Mouse (Mus musculus) macrophage (primary cell): ENCODE results near the gene Map3k5. TPM values are rescaled to one million over a fixed set of nuclear protein-coding genes. Genes with fewer than 3 reads are reported as not detected.

Source experiments
- H3K27ac ChIP-seq: fragments of 350-480 bp; formaldehyde crosslinking; 2 replicates; pipeline ENCODE4 v1.9.0; 2021
- H3K36me3 ChIP-seq: fragments of 350-480 bp; formaldehyde crosslinking; 2 replicates; pipeline ENCODE4 v1.9.0; 2021; ENCODE audit errors: inconsistent target
- H3K4me3 ChIP-seq: fragments of 350-480 bp; formaldehyde crosslinking; 2 replicates; pipeline ENCODE4 v1.9.0; 2021; ENCODE audit errors: inconsistent target
- H3K79me2 ChIP-seq: fragments of 350-480 bp; formaldehyde crosslinking; 2 replicates; pipeline ENCODE4 v1.9.0; 2021; ENCODE audit errors: inconsistent target
- WGBS: methylation state at CpG from one replicate; pipeline ENCODE4 v1.1.7; 2026; ENCODE audit warnings: inconsistent platforms; ENCODE audit not compliant: missing documents; 5-methylcytosine and 5-hydroxymethylcytosine counted together
- polyA plus RNA-seq: library from polyadenylated mRNA; stranded (reverse); fragments of 250-400 nt; gene quantifications from 3 replicates; pipeline ENCODE4 v1.2.4, GENCODE M21; 2018; ENCODE audit warnings: inconsistent platforms

Gene Map3k5
- polyA plus RNA-seq, 1 experiment from 2014 or later = 3.9 TPM

DNA sequence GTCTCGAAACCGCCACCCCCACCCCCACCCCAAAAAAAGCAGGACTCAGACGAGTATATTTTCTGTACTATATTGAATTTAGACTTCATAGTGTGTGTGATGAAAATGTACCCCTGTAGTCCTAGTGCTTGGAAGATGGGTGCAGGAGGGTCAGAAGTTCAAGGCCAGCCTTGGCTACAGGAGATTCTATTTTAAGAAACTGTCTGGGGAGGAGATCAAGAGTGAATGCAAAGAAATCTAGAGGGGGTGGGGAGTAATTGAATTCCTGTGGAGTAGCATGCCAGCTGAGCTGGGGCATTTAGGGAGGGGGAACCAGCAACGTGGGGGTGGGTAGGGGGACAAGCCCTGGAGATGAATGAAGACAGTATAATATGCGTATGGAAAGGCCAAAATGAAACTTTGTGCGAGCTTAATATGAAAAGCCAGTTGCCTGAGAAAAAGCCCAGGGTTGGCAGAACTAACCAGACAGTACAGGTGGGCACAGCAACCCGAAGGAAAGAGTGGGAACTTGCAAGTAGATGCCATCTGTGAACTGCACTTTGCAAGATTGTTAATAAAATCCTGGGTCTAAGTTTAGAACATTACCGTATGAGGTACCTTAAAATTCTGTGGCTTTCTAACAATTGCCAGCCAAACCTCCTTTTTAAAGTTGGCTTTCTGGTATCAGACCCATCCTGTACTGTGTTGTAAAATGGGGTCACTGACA, 222.9 kb downstream of the Map3k5 start:
- Histone ChIP-seq H3K4me3 (no peak overlapping the region), H3K27ac (no peak overlapping the region), H3K79me2 (no peaks in the 10 kb centered on the region), H3K36me3 (no peaks in the 10 kb centered on the region)
- 78% methylated on average over 6 of the region's 8 CpGs for WGBS

GRCm38 (mm10) chr10:20158756-20159155, 224.5 kb downstream of the Map3k5 start:
- H3K79me2 ChIP-seq = no peaks in the 10 kb centered on the region
- H3K4me3 ChIP-seq = no peak overlapping the region
- whole genome bisulfite sequencing = 55% methylated on average over 3 of the region's 4 CpGs
- no peaks in the 10 kb centered on the region for H3K36me3 ChIP-seq
- no peak overlapping the region for H3K27ac ChIP-seq

DNA sequence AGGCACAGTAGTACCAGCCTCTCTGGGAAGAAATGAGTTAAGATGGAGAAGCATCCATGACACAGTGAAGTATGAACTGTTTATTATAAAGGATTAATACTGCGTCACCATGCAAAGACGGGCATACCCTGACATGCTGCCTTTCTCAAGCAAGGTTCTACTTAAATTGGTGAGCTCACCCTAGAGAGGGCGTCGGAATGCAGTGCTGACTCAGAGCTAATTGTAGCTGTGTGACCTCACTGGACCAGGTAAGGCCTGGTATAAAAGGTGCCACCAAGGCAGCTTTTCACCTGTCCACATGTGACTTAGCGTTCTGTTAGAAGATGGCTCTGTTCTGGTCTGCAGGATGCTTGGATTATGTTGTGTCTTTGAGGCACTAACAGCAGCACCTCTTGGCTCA, 225.0 kb downstream of the Map3k5 start:
- Histone ChIP-seq H3K4me3 (no peak overlapping the region), H3K36me3 (no peaks in the 10 kb centered on the region), H3K79me2 (no peaks in the 10 kb centered on the region), H3K27ac (no peak overlapping the region)
- WGBS = 92% methylated on average over 5 of the region's 5 CpGs

DNA sequence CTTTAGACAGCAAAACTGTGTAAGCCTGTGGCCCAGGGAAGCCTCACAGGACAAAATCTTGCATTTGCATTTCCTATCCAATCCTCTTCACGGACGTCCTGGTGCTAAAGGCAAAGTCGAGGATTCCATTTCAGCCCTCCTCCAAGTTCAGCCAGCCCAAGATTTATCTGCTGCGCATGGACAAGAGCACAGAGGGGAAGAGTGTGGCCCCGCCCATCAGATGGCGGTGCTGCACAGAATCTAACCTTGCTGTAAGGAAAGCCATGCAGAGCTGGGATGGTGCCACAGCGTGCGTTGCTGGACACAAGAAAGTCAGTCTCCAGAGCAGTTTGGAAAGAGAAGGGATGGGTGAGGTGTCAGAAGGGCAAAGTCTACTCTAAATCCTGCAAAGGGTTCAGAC, 226.6 kb downstream of the Map3k5 start:
- WGBS = 79% methylated on average over 8 of the region's 8 CpGs
- H3K4me3 ChIP-seq = no peak overlapping the region
- no peak overlapping the region for H3K27ac ChIP-seq
- H3K36me3 ChIP-seq = no peaks in the 10 kb centered on the region
- no peaks in the 10 kb centered on the region for H3K79me2 ChIP-seq

DNA sequence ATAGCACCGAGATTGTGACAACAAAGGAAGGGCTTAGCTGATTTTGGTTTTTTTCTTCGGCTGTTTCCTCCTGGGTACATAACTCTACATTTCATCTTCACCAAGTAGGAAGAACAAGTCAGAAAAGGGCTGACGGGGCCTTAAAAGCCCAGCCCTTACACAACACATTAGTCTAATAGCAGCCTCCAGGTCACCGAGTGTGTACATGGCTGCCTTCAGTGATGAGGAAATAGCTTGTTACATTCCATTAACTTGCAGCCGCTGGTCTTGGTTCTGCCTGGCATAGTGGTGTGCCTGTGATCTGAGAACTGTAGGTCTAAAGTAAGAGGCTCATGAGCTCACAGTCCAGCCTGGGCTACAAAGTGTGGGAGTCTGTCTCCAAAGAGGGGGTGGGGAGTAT, 230.5 kb downstream of the Map3k5 start:
- no peak overlapping the region for H3K27ac ChIP-seq
- no peaks in the 10 kb centered on the region for H3K36me3 ChIP-seq
- no peak overlapping the region for H3K4me3 ChIP-seq
- no peaks in the 10 kb centered on the region for H3K79me2 ChIP-seq
- WGBS = 82% methylated on average over 5 of the region's 5 CpGs

GRCm38 (mm10) chr10:20166797-20167196, 232.5 kb downstream of the Map3k5 start:
- Histone ChIP-seq H3K27ac (no peak overlapping the region), H3K4me3 (no peak overlapping the region), H3K79me2 (no peaks in the 10 kb centered on the region), H3K36me3 (no peaks in the 10 kb centered on the region)
- 18% methylated on average over 11 of the region's 11 CpGs for WGBS

GRCm38 (mm10) chr10:20167467-20167866, 233.2 kb downstream of the Map3k5 start:
- 71% methylated on average over 4 of the region's 4 CpGs for WGBS
- Histone ChIP-seq H3K4me3 (no peak overlapping the region), H3K27ac (no peak overlapping the region), H3K36me3 (no peaks in the 10 kb centered on the region), H3K79me2 (no peaks in the 10 kb centered on the region)

DNA sequence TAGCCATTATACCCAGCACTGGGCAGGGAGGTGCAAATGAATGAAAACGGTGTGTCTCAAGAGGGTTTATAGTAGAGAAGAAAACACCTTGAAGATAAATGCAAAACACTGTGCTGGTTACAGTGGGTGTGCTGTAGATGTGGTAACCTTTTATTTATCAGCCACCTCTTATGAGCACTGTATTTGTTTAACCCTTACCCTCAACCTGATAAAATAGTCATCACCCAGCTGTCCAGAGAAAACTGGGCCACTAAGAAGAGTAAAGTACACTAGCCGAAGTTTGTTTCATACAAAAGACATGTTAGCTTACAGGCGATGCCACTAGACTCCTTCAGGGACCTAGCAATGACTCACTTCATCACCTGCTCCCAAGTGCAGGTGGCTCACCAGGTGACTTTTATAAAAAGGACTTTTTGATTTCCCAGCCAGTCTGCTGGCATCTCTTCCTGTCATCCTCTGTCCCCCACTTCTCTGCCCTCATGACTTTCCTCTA, 235.0 kb downstream of the Map3k5 start:
- 93% methylated on average over 3 of the region's 3 CpGs for WGBS
- Histone ChIP-seq H3K79me2 (no peaks in the 10 kb centered on the region), H3K27ac (no peak overlapping the region), H3K36me3 (no peaks in the 10 kb centered on the region), H3K4me3 (no peak overlapping the region)

DNA sequence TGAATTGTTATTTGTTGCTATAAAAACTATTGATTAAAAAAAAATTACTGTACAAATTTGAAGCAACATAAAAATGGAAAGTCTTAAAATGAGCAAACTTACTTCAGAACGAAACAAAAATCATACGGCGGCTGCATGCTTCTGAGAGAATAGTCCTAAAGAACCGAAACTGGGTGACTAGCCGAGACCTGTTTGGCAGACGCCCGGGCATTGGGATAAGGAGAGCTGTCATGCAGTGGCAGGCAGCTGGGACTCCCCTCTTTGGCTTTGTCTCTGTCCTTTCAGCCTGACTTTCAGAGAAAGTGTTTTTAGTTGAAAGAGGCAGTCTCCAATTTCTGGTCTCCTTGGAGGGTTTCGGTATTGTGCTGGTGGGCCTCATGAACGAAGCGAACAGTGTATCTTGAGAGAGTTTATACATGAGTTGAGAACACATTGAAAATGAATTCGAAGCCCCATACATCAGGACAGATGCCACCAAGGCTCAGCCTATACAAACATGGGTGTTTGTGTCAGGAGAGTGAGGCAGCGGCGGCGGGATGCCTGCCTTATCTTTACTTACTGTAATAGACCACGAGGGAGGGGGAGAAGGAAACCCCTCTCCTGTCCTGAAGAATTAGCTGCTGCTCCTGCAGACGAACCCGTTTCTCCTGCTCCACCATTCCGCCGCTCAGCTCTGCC, 235.8 kb downstream of the Map3k5 start:
- Histone ChIP-seq H3K27ac (no peak overlapping the region), H3K36me3 (no peaks in the 10 kb centered on the region), H3K79me2 (no peaks in the 10 kb centered on the region), H3K4me3 (no peak overlapping the region)
- 65% methylated on average over 19 of the region's 19 CpGs for WGBS

DNA sequence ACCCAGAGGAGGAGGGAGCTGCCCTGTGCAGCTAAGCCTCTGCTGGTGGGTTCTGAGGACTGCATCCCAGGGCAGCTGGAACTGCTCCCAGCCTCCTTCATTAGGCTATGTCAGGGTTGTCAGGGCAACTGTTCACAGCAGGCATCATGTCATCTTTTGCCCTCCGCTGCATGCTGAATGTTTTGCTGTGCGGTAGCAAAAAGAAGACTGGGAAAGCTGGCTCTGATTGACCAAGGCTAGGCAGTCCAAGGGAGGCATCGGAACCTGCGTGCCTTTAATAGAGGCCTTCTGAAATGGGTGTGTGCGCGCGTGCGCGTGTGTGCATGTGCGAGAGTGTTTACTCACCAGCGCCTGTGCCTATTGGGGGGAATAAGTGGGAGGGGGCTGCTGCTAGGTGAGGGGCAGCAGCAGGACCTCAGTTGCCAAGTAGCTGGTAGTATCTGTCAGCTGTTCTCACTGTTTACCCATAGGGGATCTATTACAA, 236.4 kb downstream of the Map3k5 start:
- Histone ChIP-seq H3K79me2 (no peaks in the 10 kb centered on the region), H3K36me3 (no peaks in the 10 kb centered on the region), H3K27ac (no peak overlapping the region), H3K4me3 (no peak overlapping the region)
- WGBS = 89% methylated on average over 11 of the region's 11 CpGs

GRCm38 (mm10) chr10:20171209-20171608, 236.9 kb downstream of the Map3k5 start:
- Histone ChIP-seq H3K79me2 (no peaks in the 10 kb centered on the region), H3K27ac (no peak overlapping the region), H3K36me3 (no peaks in the 10 kb centered on the region), H3K4me3 (no peak overlapping the region)
- WGBS = 97% methylated on average over 12 of the region's 12 CpGs

DNA sequence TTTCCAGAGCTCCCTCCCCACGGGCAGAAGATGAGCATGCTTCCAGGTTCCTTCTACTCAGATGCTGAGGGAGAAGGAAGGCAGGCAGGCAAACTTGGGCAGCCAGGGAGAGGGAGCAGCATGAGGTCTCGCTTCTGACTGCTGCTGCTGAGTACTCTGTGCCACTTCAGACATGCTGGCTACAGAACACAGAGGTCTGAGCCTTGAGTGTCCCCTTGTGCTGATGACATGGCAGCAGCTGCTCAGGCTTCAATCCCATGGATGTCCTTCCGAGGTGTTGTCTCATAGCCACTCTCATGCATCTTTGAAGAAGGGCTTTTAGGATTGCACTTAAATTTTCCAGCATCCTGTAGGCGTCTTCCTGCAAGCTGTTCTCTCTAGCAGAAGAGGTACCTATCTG, 237.5 kb downstream of the Map3k5 start:
- H3K4me3 ChIP-seq = no peak overlapping the region
- 84% methylated on average over 4 of the region's 4 CpGs for WGBS
- H3K27ac ChIP-seq = no peak overlapping the region

DNA sequence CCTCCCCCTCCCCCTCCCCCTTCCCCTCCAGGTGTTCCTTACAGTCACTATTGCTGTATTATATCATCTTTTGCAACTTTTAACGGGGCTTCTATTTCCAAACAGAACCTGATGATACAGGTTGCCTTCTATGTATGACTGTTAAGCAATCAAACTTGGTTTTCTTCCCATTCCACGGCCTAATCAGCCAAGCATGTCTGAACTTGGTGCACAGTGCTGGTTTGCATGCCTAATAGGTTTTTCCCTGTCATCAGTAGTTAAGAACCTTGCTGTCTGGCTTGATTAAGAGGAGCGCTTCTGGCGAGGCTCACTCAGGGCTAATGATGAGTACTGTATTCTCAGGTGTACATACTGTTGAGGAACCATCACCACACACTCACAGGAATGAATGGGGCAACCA, 239.5 kb downstream of the Map3k5 start:
- Histone ChIP-seq H3K4me3 (no peak overlapping the region), H3K36me3 (no peaks in the 10 kb centered on the region), H3K27ac (no peak overlapping the region), H3K79me2 (no peaks in the 10 kb centered on the region)
- WGBS = 81% methylated on average over 4 of the region's 4 CpGs

More for the DNA sequence above, 237.5 kb downstream of the Map3k5 start:
- no peaks in the 10 kb centered on the region for H3K36me3 ChIP-seq
- no peaks in the 10 kb centered on the region for H3K79me2 ChIP-seq

GRCm38 (mm10) chr10:20176054-20176453, 241.8 kb downstream of the Map3k5 start:
- 64% methylated on average over 7 of the region's 7 CpGs for WGBS
- no peak overlapping the region for H3K27ac ChIP-seq
- no peak overlapping the region for H3K4me3 ChIP-seq
- no peaks in the 10 kb centered on the region for H3K79me2 ChIP-seq
- no peaks in the 10 kb centered on the region for H3K36me3 ChIP-seq

DNA sequence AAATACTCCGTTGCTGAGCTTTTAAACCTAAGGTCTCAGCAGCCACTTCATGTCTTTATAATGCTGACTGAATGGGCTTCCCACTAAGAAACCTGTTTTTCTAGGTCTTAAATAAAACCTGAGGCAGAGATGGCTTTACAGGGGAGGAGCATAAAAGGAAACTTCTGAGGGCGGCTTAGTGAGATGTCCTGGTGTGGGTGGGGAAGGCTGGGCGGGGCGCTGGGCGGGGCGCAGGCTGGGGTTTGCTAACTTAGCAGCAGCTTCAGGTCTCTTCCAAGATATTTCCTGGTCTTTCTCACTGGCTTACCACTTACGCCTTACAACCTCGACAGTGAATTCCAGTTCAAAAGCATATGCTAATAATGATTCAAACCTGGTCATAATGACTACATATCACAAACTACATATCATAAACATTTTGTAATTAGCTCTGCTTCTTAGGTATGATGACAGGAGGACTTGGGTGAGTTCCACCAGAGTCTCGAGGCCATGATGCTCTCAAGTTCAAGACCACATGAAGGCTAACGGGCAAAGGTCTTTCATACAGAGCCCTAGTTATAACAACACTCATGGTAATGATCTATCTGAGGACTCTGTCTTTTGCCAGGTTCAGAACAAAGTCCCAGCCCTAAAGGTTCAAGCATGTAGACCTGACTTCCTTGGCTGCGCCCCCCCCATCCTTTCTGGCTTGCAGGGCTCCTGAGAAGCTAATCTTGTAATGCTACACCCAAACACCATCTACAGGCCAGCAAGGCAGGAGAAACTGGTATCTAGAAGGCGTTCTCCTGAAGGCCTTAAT, 244.7 kb downstream of the Map3k5 start:
- Histone ChIP-seq H3K27ac (no peak overlapping the region), H3K79me2 (no peaks in the 10 kb centered on the region), H3K36me3 (no peaks in the 10 kb centered on the region), H3K4me3 (no peak overlapping the region)
- WGBS = 89% methylated on average over 12 of the region's 12 CpGs
